Mouse (Mus musculus) midbrain, embryonic 13.5 days (tissue): ENCODE results near the gene Abcb4. TPM values are rescaled to one million over a fixed set of nuclear protein-coding genes. Genes with fewer than 3 reads are reported as not detected.

Experiments used
- ATAC-seq: fragments of 200-750 bp; cut with Nextera tagmentation; 2 replicates; pipeline ENCODE4 v1.8.0; 2017; ENCODE audit warnings: mild to moderate bottlenecking, moderate TSS enrichment, moderate library complexity
- H3K27ac ChIP-seq: fragments of 300-500 bp; sonication (generic); 2 replicates; pipeline ENCODE4 v1.5.1; 2015; ENCODE audit warnings: inconsistent platforms, mild to moderate bottlenecking, moderate library complexity
- H3K27me3 ChIP-seq: fragments of 300-500 bp; sonication (generic); 2 replicates; pipeline ENCODE4 v1.6.1; 2015; ENCODE audit warnings: mild to moderate bottlenecking, inconsistent platforms
- H3K36me3 ChIP-seq: fragments of 300-500 bp; sonication (generic); 2 replicates; pipeline ENCODE4 v1.6.1; 2015; ENCODE audit warnings: mild to moderate bottlenecking, inconsistent platforms
- H3K4me1 ChIP-seq: fragments of 300-500 bp; sonication (generic); replicated peaks from 2 replicates; pipeline ENCODE4 v1.6.1; 2015; ENCODE audit warnings: inconsistent platforms
- H3K4me2 ChIP-seq: fragments of 300-500 bp; sonication (generic); replicated peaks from 2 replicates; pipeline ENCODE4 v1.6.1; 2015; ENCODE audit warnings: moderate library complexity, mild to moderate bottlenecking, inconsistent platforms
- H3K4me3 ChIP-seq: fragments of 300-500 bp; sonication (generic); replicated peaks from 2 replicates; pipeline ENCODE4 v1.5.1; 2015; ENCODE audit warnings: mild to moderate bottlenecking, inconsistent platforms
- H3K9ac ChIP-seq: fragments of 300-500 bp; sonication (generic); replicated peaks from 2 replicates; pipeline ENCODE4 v1.6.1; 2015; ENCODE audit warnings: mild to moderate bottlenecking, inconsistent platforms
- H3K9me3 ChIP-seq: fragments of 300-500 bp; sonication (generic); 2 replicates; pipeline ENCODE4 v1.6.1; 2016; ENCODE audit warnings: mild to moderate bottlenecking, inconsistent platforms
- WGBS: fragments of 180-500 bp; shearing (Covaris S2); methylation state at CpG from one replicate; pipeline ENCODE4 v1.1.7; 2015; 5-methylcytosine and 5-hydroxymethylcytosine counted together
- polyA plus RNA-seq: library from polyadenylated mRNA; unstranded; fragments of >200 nt; fragmentation: Nextera tagmentation; extraction: Ambion mirVana; gene quantifications from 2 replicates; pipeline ENCODE4 v1.2.1, GENCODE M21; 2015

Gene Abcb4
- polyA plus RNA-seq, 1 experiment from 2014 or later = 0.63 TPM

DNA sequence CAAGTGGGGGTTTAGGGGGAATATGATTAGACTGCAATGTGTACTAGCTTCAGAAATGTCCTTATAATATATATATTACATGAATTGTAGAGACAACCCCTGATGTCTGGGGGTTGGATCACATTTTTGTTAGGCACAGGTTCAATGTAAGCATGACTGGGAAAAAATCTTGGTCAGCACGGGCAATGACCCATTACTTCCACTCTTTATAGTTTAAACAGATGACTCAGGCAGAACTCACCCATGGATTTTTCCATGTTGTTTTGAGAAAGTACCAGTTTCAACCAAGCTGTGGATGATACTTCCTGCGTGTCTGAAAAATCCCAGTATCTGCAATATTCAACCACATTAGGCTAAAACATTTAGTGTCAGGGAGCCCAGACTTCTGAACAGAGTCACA, 16.4 kb upstream of the Abcb4 start:
- ATAC-seq = no peak
- no peaks in the 10 kb centered on the region for H3K36me3 ChIP-seq
- no peak overlapping the region for H3K4me2 ChIP-seq
- no peak overlapping the region for H3K27ac ChIP-seq
- 90% methylated on average over 2 of the region's 2 CpGs for WGBS
- no peak overlapping the region for H3K4me3 ChIP-seq
- H3K9me3 ChIP-seq = no peaks in the 10 kb centered on the region
- H3K9ac ChIP-seq = no peak overlapping the region
- H3K27me3 ChIP-seq = no peaks in the 10 kb centered on the region
- no peaks in the 10 kb centered on the region for H3K4me1 ChIP-seq

DNA sequence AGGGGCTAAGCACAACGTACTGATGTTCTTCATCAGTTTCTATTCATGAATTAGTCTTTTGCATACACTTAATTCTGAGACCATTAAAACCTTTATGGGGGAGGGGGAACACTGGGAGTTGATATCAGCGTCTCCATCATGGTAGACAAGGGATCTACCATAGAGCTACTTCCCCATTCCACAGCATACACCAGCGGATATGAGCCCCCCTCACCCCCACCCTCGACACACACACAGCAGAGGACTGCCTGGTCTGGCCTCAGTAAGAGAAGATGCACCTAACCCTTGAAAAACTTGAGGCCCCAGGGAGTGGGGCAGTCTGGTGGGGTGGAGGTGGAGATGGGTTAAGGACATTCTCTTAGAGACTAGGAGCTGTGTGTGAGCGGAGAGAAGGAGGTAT, 15.7 kb upstream of the Abcb4 start:
- Histone ChIP-seq H3K4me1 (no peaks in the 10 kb centered on the region), H3K4me3 (no peak overlapping the region), H3K4me2 (no peak overlapping the region), H3K9me3 (no peaks in the 10 kb centered on the region), H3K27me3 (no peaks in the 10 kb centered on the region), H3K36me3 (no peaks in the 10 kb centered on the region), H3K27ac (no peak overlapping the region), H3K9ac (no peak overlapping the region)
- 72% methylated on average over 5 of the region's 5 CpGs for WGBS
- ATAC-seq = no peak

DNA sequence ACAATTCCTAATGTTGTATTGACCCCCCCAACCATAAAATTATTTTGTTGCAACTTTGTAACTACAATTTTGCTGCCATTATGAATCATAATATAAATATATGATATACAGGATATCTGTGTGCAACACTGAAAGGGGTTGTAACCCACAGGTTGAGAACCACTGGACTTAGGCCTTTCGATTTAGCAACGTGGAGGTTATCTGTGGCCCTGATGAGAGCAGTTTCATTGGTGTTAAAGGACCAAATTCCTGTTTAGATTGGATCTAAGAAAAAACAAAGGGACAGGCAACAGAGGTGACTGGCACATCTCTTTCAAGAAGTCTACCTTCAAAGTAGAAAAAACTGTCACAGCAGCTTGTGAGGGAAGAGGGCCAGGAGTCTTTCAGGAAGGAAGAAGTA, 7.7 kb upstream of the Abcb4 start:
- no peak overlapping the region for H3K27ac ChIP-seq
- no peaks in the 10 kb centered on the region for H3K36me3 ChIP-seq
- no peaks in the 10 kb centered on the region for H3K9me3 ChIP-seq
- H3K4me1 ChIP-seq = no peaks in the 10 kb centered on the region
- no peaks in the 10 kb centered on the region for H3K27me3 ChIP-seq
- no peak overlapping the region for H3K9ac ChIP-seq
- no peak for ATAC-seq
- no peak overlapping the region for H3K4me3 ChIP-seq
- WGBS = 78% methylated on average over 2 of the region's 2 CpGs
- H3K4me2 ChIP-seq = no peak overlapping the region

DNA sequence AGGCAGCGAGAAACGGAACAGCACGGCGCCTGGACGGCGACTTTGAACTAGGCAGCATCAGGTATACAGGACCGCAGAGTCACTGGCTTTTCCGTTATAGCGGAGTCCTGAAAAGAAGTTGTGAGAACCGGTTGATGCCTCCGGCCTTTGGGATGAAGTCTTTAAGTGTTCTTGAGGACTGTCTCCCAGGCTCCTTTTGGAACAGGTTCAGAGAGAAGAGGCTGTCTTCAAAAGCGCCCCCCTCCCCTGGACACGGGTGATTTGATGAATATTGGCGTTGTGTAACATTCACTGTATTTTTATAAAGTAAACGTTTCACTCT, 548 bp downstream of the Abcb4 start:
- H3K36me3 ChIP-seq = no peaks in the 10 kb centered on the region
- peak overlapping the region; percentile 78 for H3K9ac ChIP-seq
- 8% methylated on average over 15 of the region's 15 CpGs for WGBS
- ATAC-seq = no peak
- H3K4me2 ChIP-seq = peak overlapping the region; percentile 85
- H3K9me3 ChIP-seq = no peaks in the 10 kb centered on the region
- peaks cover 23% of the 10 kb centered on the region for H3K27me3 ChIP-seq
- H3K4me3 ChIP-seq = peak overlapping the region; percentile 64
- H3K4me1 ChIP-seq = peaks cover 12% of the 10 kb centered on the region
- H3K27ac ChIP-seq = no peak overlapping the region

DNA sequence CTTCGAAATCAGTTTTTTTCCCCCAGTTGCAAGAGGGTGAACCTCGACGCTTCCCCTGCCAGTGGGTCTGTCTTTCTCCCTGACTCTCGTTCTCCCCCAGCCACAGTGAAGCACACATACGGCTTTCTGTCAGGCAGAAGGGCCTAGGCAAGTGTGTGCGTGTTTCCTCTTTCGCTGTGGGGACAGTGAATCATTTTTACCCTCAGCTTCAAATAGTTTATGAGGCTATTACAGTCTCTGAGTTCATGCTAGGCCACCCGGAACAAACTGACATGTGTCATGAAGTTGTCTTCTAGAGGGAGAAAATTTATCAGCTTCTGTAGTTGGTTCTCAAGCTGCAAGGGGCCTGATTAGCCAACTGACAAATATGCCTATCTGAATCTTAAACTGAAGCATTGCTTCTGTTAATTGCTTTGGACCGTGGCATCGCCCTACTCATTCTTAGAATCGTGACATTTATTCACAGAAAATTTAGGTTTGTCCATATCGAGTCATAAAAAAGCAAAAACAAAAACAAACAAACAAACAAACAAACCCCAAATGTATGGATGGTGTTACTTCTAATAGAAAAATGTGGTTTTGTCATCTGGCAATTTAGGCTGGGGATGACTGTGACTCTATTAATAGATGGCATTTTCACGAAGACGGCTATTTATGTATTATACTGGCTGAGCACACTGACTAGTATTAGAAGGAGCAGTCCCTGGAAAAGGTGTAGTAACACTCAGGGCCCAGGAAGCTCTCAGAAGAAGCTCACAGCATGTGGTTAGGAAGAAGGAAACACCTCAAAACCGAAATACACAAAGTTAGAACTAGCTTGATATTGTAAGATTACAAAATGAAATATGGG, 1.3 kb downstream of the Abcb4 start:
- no peak for ATAC-seq

DNA sequence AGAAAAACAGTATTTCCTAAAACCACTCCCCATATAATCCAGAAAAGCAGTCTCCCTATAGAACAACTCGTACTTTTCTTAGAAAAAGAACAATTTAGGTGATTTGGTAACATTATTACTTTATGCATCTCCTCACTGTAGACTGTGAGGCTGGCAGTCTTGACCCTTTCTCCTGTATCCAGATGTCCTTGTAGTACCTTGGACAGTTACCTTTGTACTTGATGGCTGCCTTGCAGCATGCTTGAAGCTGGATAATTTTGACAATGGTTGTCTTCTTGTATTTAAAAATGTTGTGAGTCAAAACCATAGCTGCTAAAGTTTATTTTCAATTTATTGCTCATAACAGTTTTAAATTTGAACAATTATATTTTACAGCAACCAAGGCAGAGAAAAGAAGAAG, 2.7 kb downstream of the Abcb4 start:
- Histone ChIP-seq H3K27ac (no peak overlapping the region), H3K36me3 (no peaks in the 10 kb centered on the region), H3K9ac (no peak overlapping the region), H3K27me3 (peaks cover 23% of the 10 kb centered on the region), H3K4me1 (peaks cover 12% of the 10 kb centered on the region), H3K4me2 (no peak overlapping the region), H3K4me3 (no peak overlapping the region), H3K9me3 (no peaks in the 10 kb centered on the region)
- 83% methylated on average over 1 of the region's 1 CpGs for WGBS
- ATAC-seq = no peak

More for the DNA sequence above, 1.3 kb downstream of the Abcb4 start:
- Histone ChIP-seq H3K27ac (no peak overlapping the region), H3K4me2 (peak overlapping the region; percentile 85), H3K4me3 (no peak overlapping the region), H3K36me3 (no peaks in the 10 kb centered on the region), H3K4me1 (peaks cover 12% of the 10 kb centered on the region), H3K9ac (no peak overlapping the region), H3K9me3 (no peaks in the 10 kb centered on the region), H3K27me3 (peaks cover 23% of the 10 kb centered on the region)
- 74% methylated on average over 15 of the region's 15 CpGs for WGBS

DNA sequence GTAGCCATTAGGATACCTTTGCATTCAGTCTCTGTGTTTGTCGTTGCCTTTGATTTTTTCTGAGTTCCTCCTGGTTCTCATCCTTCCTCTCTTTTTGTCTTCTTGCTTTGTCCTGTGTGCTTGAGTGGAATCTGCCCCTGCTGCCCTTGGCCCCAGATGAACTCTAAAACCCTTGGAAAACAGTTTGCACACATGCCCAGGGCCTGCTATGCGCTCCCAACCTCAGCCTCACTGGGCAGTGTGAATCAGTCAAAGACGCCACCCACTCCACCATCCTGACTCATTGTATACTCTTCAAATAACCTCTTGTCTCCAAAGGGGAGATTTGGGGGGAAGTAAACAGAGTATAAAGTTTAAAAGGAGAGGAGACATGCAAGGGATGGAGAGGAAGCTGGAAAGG, 4.7 kb downstream of the Abcb4 start:
- H3K4me3 ChIP-seq = no peak overlapping the region
- no peak overlapping the region for H3K27ac ChIP-seq
- ATAC-seq = no peak
- H3K4me2 ChIP-seq = no peak overlapping the region
- no peaks in the 10 kb centered on the region for H3K9me3 ChIP-seq
- no peaks in the 10 kb centered on the region for H3K36me3 ChIP-seq
- peaks cover 15% of the 10 kb centered on the region for H3K27me3 ChIP-seq
- H3K9ac ChIP-seq = no peak overlapping the region
- WGBS = 68% methylated on average over 3 of the region's 3 CpGs
- H3K4me1 ChIP-seq = peaks cover 7% of the 10 kb centered on the region

DNA sequence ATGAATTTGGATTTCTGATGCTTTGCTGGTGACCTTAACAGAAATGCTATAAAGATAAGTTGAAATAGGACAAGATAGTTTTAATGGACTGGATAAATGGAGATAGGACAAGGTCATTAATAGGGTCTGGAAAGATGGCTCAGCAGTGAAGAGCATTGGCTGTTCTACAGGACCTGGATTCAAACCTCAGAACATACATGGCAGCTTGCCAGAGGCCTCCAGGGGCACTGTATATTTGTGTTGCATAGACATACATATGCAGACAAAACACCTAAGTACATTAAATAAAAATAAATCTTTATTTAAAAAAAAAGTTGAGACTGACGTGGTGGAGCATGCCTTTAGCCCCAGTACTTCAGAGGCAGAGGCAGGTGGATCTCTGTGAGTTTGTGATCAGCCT, 7.5 kb downstream of the Abcb4 start:
- no peaks in the 10 kb centered on the region for H3K9me3 ChIP-seq
- H3K36me3 ChIP-seq = no peaks in the 10 kb centered on the region
- peaks cover 5% of the 10 kb centered on the region; the same call in 1 of the 2 replicates for H3K4me1 ChIP-seq
- H3K4me3 ChIP-seq = no peak overlapping the region
- H3K27me3 ChIP-seq = no peaks in the 10 kb centered on the region
- no peak overlapping the region for H3K9ac ChIP-seq
- ATAC-seq = no peak
- H3K27ac ChIP-seq = no peak overlapping the region
- no peak overlapping the region for H3K4me2 ChIP-seq
- WGBS = 80% methylated on average over 1 of the region's 1 CpGs

DNA sequence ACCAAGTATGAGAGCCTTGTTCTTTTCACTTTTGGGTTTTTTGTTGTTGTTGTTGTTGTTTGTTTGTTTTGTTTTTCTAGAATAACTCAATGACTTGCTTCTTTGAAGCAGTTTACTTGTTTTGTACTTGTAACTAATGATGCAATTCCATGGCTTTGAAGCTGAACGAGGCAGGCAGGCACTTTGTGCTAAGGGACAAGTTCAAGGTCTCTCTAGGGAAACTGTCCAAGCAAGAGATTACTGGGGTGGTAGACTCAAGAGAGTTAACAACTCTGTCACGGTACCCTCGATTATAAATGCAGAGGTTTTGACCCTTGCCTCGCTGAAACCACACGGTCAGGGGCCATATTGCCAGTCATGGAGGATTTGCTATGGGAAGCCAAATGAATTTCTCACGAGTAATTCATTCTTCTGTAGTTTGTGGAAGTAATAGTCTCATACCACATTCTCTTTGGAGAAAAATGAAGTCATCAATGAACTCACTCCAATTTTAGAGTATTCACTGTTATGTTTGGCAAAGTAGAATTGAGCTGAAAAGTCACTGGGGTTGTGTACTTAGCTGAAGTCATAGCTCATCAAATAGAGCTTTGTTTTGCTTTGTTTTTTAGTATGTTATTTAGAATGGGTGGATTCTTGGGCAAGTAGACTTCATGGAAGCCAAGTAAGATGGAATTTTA, 8.8 kb downstream of the Abcb4 start:
- H3K27ac ChIP-seq = no peak overlapping the region
- 55% methylated on average over 6 of the region's 6 CpGs for WGBS
- H3K9me3 ChIP-seq = no peaks in the 10 kb centered on the region
- no peaks in the 10 kb centered on the region for H3K36me3 ChIP-seq
- H3K4me3 ChIP-seq = no peak overlapping the region
- peaks cover 5% of the 10 kb centered on the region; the same call in 1 of the 2 replicates for H3K4me1 ChIP-seq
- no peak overlapping the region for H3K9ac ChIP-seq
- no peak overlapping the region for H3K4me2 ChIP-seq
- H3K27me3 ChIP-seq = no peaks in the 10 kb centered on the region
- no peak for ATAC-seq

DNA sequence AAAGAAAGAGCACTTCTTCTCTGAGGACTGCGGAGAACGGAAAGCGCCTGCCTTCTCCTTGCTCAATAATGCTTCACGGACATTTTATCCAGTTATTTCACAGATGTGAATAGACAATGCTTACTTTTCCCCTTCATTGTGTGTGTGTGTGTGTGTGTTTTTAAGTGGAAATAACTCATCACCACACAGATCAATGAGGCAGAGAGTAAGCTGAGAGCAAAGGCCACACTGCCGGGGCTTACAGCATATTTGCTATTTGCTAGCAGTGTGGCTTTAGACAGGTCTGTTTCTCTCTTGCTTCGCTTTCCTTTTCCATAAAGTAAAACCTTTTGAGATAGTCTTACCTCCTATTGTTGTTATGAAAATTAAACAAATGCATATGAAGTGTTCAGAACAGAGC, 11.0 kb downstream of the Abcb4 start:
- ATAC-seq = no peak
- no peaks in the 10 kb centered on the region for H3K27me3 ChIP-seq
- peaks cover 5% of the 10 kb centered on the region; the same call in 1 of the 2 replicates for H3K4me1 ChIP-seq
- H3K4me3 ChIP-seq = no peak overlapping the region
- no peaks in the 10 kb centered on the region for H3K9me3 ChIP-seq
- no peak overlapping the region for H3K9ac ChIP-seq
- H3K27ac ChIP-seq = no peak overlapping the region
- no peak overlapping the region for H3K4me2 ChIP-seq
- H3K36me3 ChIP-seq = no peaks in the 10 kb centered on the region
- WGBS = 35% methylated on average over 6 of the region's 6 CpGs

DNA sequence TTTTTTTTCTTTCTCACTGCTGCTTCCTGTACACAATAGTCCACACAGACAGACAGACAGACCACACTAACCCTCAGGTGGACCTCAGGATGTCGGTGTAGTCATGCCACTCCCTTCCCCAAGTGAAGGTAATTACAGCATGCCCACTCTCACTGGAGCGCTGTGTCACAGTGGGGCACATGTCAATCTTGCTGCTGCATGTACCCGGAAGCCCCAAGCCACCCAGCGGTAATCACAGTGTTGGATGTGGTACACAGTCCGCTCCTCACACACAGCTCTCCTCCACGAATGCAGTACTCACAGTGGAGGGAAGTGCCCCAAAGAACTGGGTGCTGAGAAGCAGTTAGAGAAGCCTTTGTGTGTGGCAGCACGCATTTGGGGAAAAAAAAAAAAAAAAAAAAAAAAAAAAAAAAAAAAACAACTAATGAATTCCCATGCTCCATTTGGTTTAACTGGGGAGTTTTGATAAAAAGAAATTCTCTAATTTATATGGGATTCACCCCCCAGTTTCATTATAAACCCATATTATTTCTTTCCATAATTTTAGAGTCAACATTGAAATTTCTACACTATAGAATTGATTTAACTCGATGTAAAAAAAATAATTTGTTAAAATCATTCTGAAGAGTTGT, 18.2 kb downstream of the Abcb4 start:
- Histone ChIP-seq H3K9me3 (no peaks in the 10 kb centered on the region), H3K27me3 (no peaks in the 10 kb centered on the region), H3K36me3 (no peaks in the 10 kb centered on the region), H3K9ac (no peak overlapping the region), H3K4me2 (no peak overlapping the region), H3K4me1 (no peaks in the 10 kb centered on the region), H3K4me3 (no peak overlapping the region), H3K27ac (no peak overlapping the region)
- WGBS = 84% methylated on average over 8 of the region's 8 CpGs
- ATAC-seq = no peak

DNA sequence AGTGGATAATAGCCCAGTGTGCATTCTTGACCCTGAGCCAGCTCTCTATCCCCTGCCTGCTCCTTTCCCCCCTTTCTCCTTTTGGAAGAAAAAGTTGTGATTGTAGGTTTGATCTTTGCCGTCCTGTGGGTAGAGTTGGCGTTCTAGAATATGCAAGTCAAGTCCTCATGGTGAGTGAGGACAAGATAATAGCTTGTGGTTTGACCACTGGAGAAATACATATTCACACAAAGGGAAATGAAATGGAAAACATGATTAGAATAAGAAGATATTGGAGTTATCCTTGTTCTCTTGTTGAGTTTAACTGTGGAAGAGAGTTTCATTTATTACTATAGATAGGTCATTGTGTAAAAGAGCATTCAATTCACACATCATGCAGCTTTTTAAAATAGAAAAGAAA, 22.9 kb downstream of the Abcb4 start:
- H3K9me3 ChIP-seq = no peaks in the 10 kb centered on the region
- 95% methylated on average over 2 of the region's 2 CpGs for WGBS

More for the DNA sequence above, 22.9 kb downstream of the Abcb4 start:
- H3K4me2 ChIP-seq = no peak overlapping the region
- H3K4me1 ChIP-seq = no peaks in the 10 kb centered on the region
- no peaks in the 10 kb centered on the region for H3K36me3 ChIP-seq
- H3K4me3 ChIP-seq = no peak overlapping the region
- no peak overlapping the region for H3K9ac ChIP-seq
- ATAC-seq = no peak
- H3K27me3 ChIP-seq = no peaks in the 10 kb centered on the region
- H3K27ac ChIP-seq = no peak overlapping the region
